Mouse (Mus musculus) urinary bladder, adult 18-20 months (tissue): ENCODE data around the gene Inha.
A peak's percentile ranks its signal among the peaks of the same experiment; 100 is the strongest.

Experiments used
- DNase-seq, 2 experiments: peaks; one replicate each; pipeline ENCODE4 v3.0.0; 2022; ENCODE audit warnings: low spot score in 2 of 2, mixed read lengths in 2 of 2

Gene Inha

GRCm38 (mm10) chr1:75519576-75519975 lies 12.7 kb downstream of the Inha start:
- DNase-seq: no peak

- peak; percentile 86 to 96 for DNase-seq
Measured at GRCm38 (mm10) chr1:75521321-75522031, 14.6 kb downstream of the Inha start, which contains the start of gene Stk11ip. Stk11ip (plus strand) TSS chr1:75521529.

GRCm38 (mm10) chr1:75524679-75525078 lies 17.8 kb downstream of the Inha start:
- no peak for DNase-seq

GRCm38 (mm10) chr1:75530546-75530945 lies 23.7 kb downstream of the Inha start:
- no peak for DNase-seq

- no peak for DNase-seq
Measured at GRCm38 (mm10) chr1:75532280-75533172, 25.6 kb downstream of the Inha start.

GRCm38 (mm10) chr1:75533325-75534252 lies 26.7 kb downstream of the Inha start:
- DNase-seq: no peak

- DNase-seq: no peak
Measured at GRCm38 (mm10) chr1:75537587-75537986, 30.7 kb downstream of the Inha start.

GRCm38 (mm10) chr1:75538597-75539190 lies 31.8 kb downstream of the Inha start:
- DNase-seq: no peak

GRCm38 (mm10) chr1:75541496-75541895 lies 34.6 kb downstream of the Inha start:
- no peak for DNase-seq

- no peak for DNase-seq
Measured at GRCm38 (mm10) chr1:75544351-75544750, 37.5 kb downstream of the Inha start.

- DNase-seq: peak; percentile 57 to 63
Measured at GRCm38 (mm10) chr1:75545965-75546956, 39.4 kb downstream of the Inha start, which contains the start of gene Slc4a3. Slc4a3 (plus strand) TSS chr1:75546266.

- DNase-seq: no peak
Measured at GRCm38 (mm10) chr1:75547351-75547750, 40.5 kb downstream of the Inha start.

GRCm38 (mm10) chr1:75548083-75548482 lies 41.2 kb downstream of the Inha start:
- no peak for DNase-seq

GRCm38 (mm10) chr1:75548871-75549270 lies 42.0 kb downstream of the Inha start:
- DNase-seq: no peak

GRCm38 (mm10) chr1:75549289-75550279 lies 42.7 kb downstream of the Inha start:
- DNase-seq: no peak

- no peak for DNase-seq
Measured at GRCm38 (mm10) chr1:75550586-75550985, 43.7 kb downstream of the Inha start.

- DNase-seq: no peak
Measured at GRCm38 (mm10) chr1:75555680-75556079, 48.8 kb downstream of the Inha start.

GRCm38 (mm10) chr1:75556143-75556781 lies 49.4 kb downstream of the Inha start:
- no peak for DNase-seq
